Mouse (Mus musculus) CH12.LX (cell line): ENCODE data around the gene St5. TPM values are rescaled to one million over a fixed set of nuclear protein-coding genes. Genes with fewer than 3 reads are reported as not detected.

Experiments used
- DNase-seq: peaks from one replicate; pipeline ENCODE4 v3.0.0-alpha.2; 2013; ENCODE audit errors: extremely low read depth
- H3K27ac ChIP-seq: 2 replicates; pipeline ENCODE4 v1.5.1; 2012; ENCODE audit warnings: low read depth, mild to moderate bottlenecking, control low read depth, moderate library complexity; ENCODE audit not compliant: insufficient read depth
- H3K27me3 ChIP-seq: replicated peaks from 2 replicates; pipeline ENCODE3; 2012; ENCODE audit warnings: inconsistent platforms
- H3K36me3 ChIP-seq, 2 experiments: replicated peaks in 1 of 2; 2 replicates each; pipeline versions ENCODE3 to v1.6.1; 2012; ENCODE audit warnings: inconsistent platforms in 1 of 2, low read length in 1 of 2, mild to moderate bottlenecking in 1 of 2, mixed read lengths in 1 of 2, moderate library complexity in 1 of 2; ENCODE audit not compliant: control insufficient read depth in 1 of 2, insufficient read depth in 1 of 2
- H3K4me1 ChIP-seq, 2 experiments: 2 replicates each; pipeline ENCODE4 v1.6.1; 2012; ENCODE audit warnings: inconsistent platforms in 1 of 2, moderate library complexity in 1 of 2; ENCODE audit not compliant: insufficient read depth in 2 of 2, control insufficient read depth in 1 of 2
- H3K4me2 ChIP-seq: 2 replicates; pipeline ENCODE4 v1.6.1; 2012; ENCODE audit warnings: low read depth, mild to moderate bottlenecking, control low read depth; ENCODE audit not compliant: poor library complexity, insufficient read depth, severe bottlenecking
- H3K4me3 ChIP-seq, 3 experiments: fragments of 150-350 bp in 1 of 3; sonication (generic) in 1 of 3; replicated peaks in 1 of 3; 2 replicates each; pipeline versions ENCODE3 to v1.5.1; 2011 to 2012; ENCODE audit warnings: low read depth in 2 of 3, low read length in 2 of 3, mild to moderate bottlenecking in 2 of 3, moderate library complexity in 2 of 3, control low read depth in 1 of 3, improper control_type of control experiment in 1 of 3, inconsistent platforms in 1 of 3, mixed read lengths in 1 of 3; ENCODE audit not compliant: poor library complexity in 1 of 3
- H3K79me2 ChIP-seq: replicated peaks from 2 replicates; pipeline ENCODE4 v1.6.1; 2012; ENCODE audit warnings: mild to moderate bottlenecking, moderate library complexity; ENCODE audit not compliant: control insufficient read depth, poor library complexity, insufficient read depth, severe bottlenecking; ENCODE audit errors: extremely low read depth
- H3K9ac ChIP-seq: 2 replicates; pipeline ENCODE4 v1.6.1; 2012; ENCODE audit warnings: low read depth, mild to moderate bottlenecking, control low read depth, moderate library complexity; ENCODE audit not compliant: insufficient read depth
- H3K9me3 ChIP-seq: replicated peaks from 2 replicates; pipeline ENCODE3; 2012; ENCODE audit warnings: low read length, inconsistent platforms, mixed read lengths
- BHLHE40 ChIP-seq: IDR thresholded peaks from 2 replicates; pipeline ENCODE4 v1.6.1; 2011; ENCODE audit warnings: mild to moderate bottlenecking, low read depth, low read length, improper control_type of control experiment
- CHD1 ChIP-seq: IDR thresholded peaks from 2 replicates; pipeline ENCODE4 v1.6.1; 2012; ENCODE audit warnings: low read depth, low read length, improper control_type of control experiment, inconsistent platforms
- CTCF ChIP-seq, 2 experiments: IDR thresholded peaks in 1 of 2; conservative IDR thresholded peaks in 1 of 2; 2 replicates each; pipeline ENCODE4 v1.5.1; 2011 to 2012; ENCODE audit warnings: low read depth in 2 of 2, low read length in 2 of 2, improper control_type of control experiment in 1 of 2, inconsistent platforms in 1 of 2, mild to moderate bottlenecking in 1 of 2, moderate library complexity in 1 of 2
- ELF1 ChIP-seq: IDR thresholded peaks from 2 replicates; pipeline ENCODE4 v1.6.1; 2014; ENCODE audit warnings: low read depth, mild to moderate bottlenecking, inconsistent platforms, low read length, improper control_type of control experiment
- EP300 ChIP-seq: IDR thresholded peaks from 2 replicates; pipeline ENCODE4 v1.6.1; 2011; ENCODE audit warnings: low read length, improper control_type of control experiment
- GABPA ChIP-seq: IDR thresholded peaks from 2 replicates; pipeline ENCODE4 v1.6.1; 2012; ENCODE audit warnings: low read depth, low read length, improper control_type of control experiment, inconsistent platforms; ENCODE audit not compliant: insufficient replicate concordance
- HCFC1 ChIP-seq: IDR thresholded peaks from 2 replicates; pipeline ENCODE4 v1.6.1; 2012; ENCODE audit warnings: low read depth, mild to moderate bottlenecking, inconsistent platforms, low read length, improper control_type of control experiment
- IRF4 ChIP-seq: IDR thresholded peaks from 2 replicates; pipeline ENCODE4 v1.6.1; 2014; ENCODE audit warnings: low read depth, mild to moderate bottlenecking, inconsistent platforms, low read length, improper control_type of control experiment
- JUN ChIP-seq: IDR thresholded peaks from 2 replicates; pipeline ENCODE4 v1.6.1; 2011; ENCODE audit warnings: low read depth, mild to moderate bottlenecking, low read length, improper control_type of control experiment, moderate library complexity; ENCODE audit not compliant: insufficient read depth
- JUND ChIP-seq: conservative IDR thresholded peaks from 2 replicates; pipeline ENCODE4 v1.6.1; 2011; ENCODE audit warnings: low read depth, low read length, improper control_type of control experiment
- MAFK ChIP-seq: IDR thresholded peaks from 2 replicates; pipeline ENCODE4 v1.6.1; 2011; ENCODE audit warnings: low read length, improper control_type of control experiment; ENCODE audit not compliant: insufficient replicate concordance
- MAZ ChIP-seq: IDR thresholded peaks from 2 replicates; pipeline ENCODE4 v1.6.1; 2012; ENCODE audit warnings: low read depth, mild to moderate bottlenecking, inconsistent platforms, low read length, improper control_type of control experiment, moderate library complexity
- MEF2A ChIP-seq: IDR thresholded peaks from 2 replicates; pipeline ENCODE4 v1.6.1; 2014; ENCODE audit warnings: low read depth, mild to moderate bottlenecking, inconsistent platforms, low read length, improper control_type of control experiment, borderline replicate concordance
- MXI1 ChIP-seq: IDR thresholded peaks from 2 replicates; pipeline ENCODE4 v1.6.1; 2011; ENCODE audit warnings: mild to moderate bottlenecking, low read depth, low read length, improper control_type of control experiment
- MYC ChIP-seq: IDR thresholded peaks from 2 replicates; pipeline ENCODE4 v1.6.1; 2011; ENCODE audit warnings: low read depth, mild to moderate bottlenecking, improper control_type of control experiment, low read length
- NELFE ChIP-seq: IDR thresholded peaks from 2 replicates; pipeline ENCODE4 v1.6.1; 2011; ENCODE audit warnings: low read depth, low read length, improper control_type of control experiment
- NRF1 ChIP-seq: IDR thresholded peaks from 2 replicates; pipeline ENCODE4 v1.6.1; 2014; ENCODE audit warnings: low read depth, mild to moderate bottlenecking, inconsistent platforms, low read length, improper control_type of control experiment, moderate library complexity
- PAX5 ChIP-seq: IDR thresholded peaks from 2 replicates; pipeline ENCODE4 v1.6.1; 2012; ENCODE audit warnings: low read length, inconsistent platforms, mixed read lengths
- POLR2AphosphoS2 ChIP-seq: IDR thresholded peaks from 2 replicates; pipeline ENCODE4 v1.6.1; 2011; ENCODE audit warnings: low read depth, low read length, improper control_type of control experiment
- RAD21 ChIP-seq: IDR thresholded peaks from 2 replicates; pipeline ENCODE4 v1.6.1; 2011; ENCODE audit warnings: low read depth, mild to moderate bottlenecking, low read length, improper control_type of control experiment, moderate library complexity
- RCOR1 ChIP-seq: conservative IDR thresholded peaks from 2 replicates; pipeline ENCODE4 v1.6.1; 2012; ENCODE audit warnings: low read depth, mild to moderate bottlenecking, inconsistent platforms, low read length, improper control_type of control experiment
- SIN3A ChIP-seq: IDR thresholded peaks from 2 replicates; pipeline ENCODE4 v1.6.1; 2012; ENCODE audit warnings: low read length, improper control_type of control experiment, inconsistent platforms
- TBP ChIP-seq: conservative IDR thresholded peaks from 2 replicates; pipeline ENCODE4 v1.6.1; 2011; ENCODE audit warnings: low read depth, low read length, improper control_type of control experiment
- TCF12 ChIP-seq: IDR thresholded peaks from 2 replicates; pipeline ENCODE4 v1.6.1; 2014; ENCODE audit warnings: low read depth, mild to moderate bottlenecking, inconsistent platforms, low read length, improper control_type of control experiment
- UBTF ChIP-seq: IDR thresholded peaks from 2 replicates; pipeline ENCODE4 v1.6.1; 2012; ENCODE audit warnings: low read depth, mild to moderate bottlenecking, inconsistent platforms, low read length, improper control_type of control experiment, moderate library complexity
- ZC3H11A ChIP-seq: IDR thresholded peaks from 2 replicates; pipeline ENCODE4 v1.6.1; 2012; ENCODE audit warnings: low read depth, mild to moderate bottlenecking, inconsistent platforms, low read length, improper control_type of control experiment
- ZNF384 ChIP-seq: IDR thresholded peaks from 2 replicates; pipeline ENCODE4 v1.6.1; 2012; ENCODE audit warnings: low read depth, low read length, improper control_type of control experiment, inconsistent platforms
- dilution Hi-C: fragments of 300-500 bp; cut with MboI; formaldehyde crosslinking; loops from 2 replicates; pipeline ENCODE4 v1.14.3; 2020; ENCODE audit warnings: low sequenced_read_pairs; ENCODE audit not compliant: extremely low pct_unique_long_range_greater_than_20kb, extremely low pct_ligation_motif_present
- in situ Hi-C: fragments of 300-500 bp; cut with MboI; formaldehyde crosslinking; loops from 3 replicates; pipeline ENCODE4 v1.14.3; 2019; ENCODE audit warnings: low sequenced_read_pairs, low pct_ligation_motif_present, low pct_unique_long_range_greater_than_20kb, mixed read lengths
- polyA plus RNA-seq: library from polyadenylated mRNA; unstranded; fragments of >175 nt; gene quantifications from 2 replicates; pipeline ENCODE4 v1.2.1, GENCODE M21; 2012; ENCODE audit warnings: low read depth; ENCODE audit not compliant: insufficient read length
- total RNA-seq, 2 experiments: library from RNA; depleted of rRNA; stranded (reverse); fragments of 300-350 nt in 1 of 2; fragments of >200 nt in 1 of 2; gene quantifications; 2 replicates each; pipeline ENCODE4 v1.2.3; 2012 to 2014

Gene St5
- total and polyA plus RNA-seq, 3 experiments = 1.3 to 3.4 (median 1.6) TPM

- TF ChIP-seq NELFE (no peak), NRF1 (no peak), MXI1 (no peak), ZNF384 (no peak), UBTF (no peak), TBP (no peak), EP300 (no peak), POLR2AphosphoS2 (no peak), IRF4 (no peak), MAZ (no peak), JUN (no peak), CTCF (conservative IDR thresholded peaks at IDR 0.05 in 1 of 2, IDR thresholded peaks at IDR 0.05 in 1 of 2; ENCODE audit: low read depth in 2 of 2, low read length in 2 of 2) (no peak), JUND (no peak), ELF1 (no peak), RAD21 (no peak), RCOR1 (no peak), CHD1 (no peak), GABPA (no peak), MEF2A (no peak), TCF12 (no peak)
- no peak within 1 kb of the TSS for H3K27ac ChIP-seq
- no peak within 1 kb of the TSS for H3K9ac ChIP-seq
- H3K4me3 ChIP-seq = no peak within 1 kb of the TSS
- no peaks in the 10 kb centered on the region for H3K27me3 ChIP-seq
- dilution Hi-C loops = no loop called here
- H3K9me3 ChIP-seq = peaks cover 3% of the 10 kb centered on the region
- in situ Hi-C loops = no loop called here
- H3K36me3 ChIP-seq = peaks cover 0 to 6% of the 10 kb centered on the region in 2 experiments
- DNase-seq = no peak
- H3K4me1 ChIP-seq = peaks cover 4 to 15% of the 10 kb centered on the region in 2 experiments
- no peak within 1 kb of the TSS for H3K4me2 ChIP-seq
- H3K79me2 ChIP-seq = no peaks in the 10 kb centered on the region
Measured at GRCm38 (mm10) chr7:109723697-109724096, 20.3 kb upstream of the St5 start, which contains the start of gene BC051019. BC051019 (minus strand) TSS chr7:109723850.

- no peak for DNase-seq
- no peak overlapping the region for H3K4me3 ChIP-seq
- in situ Hi-C loops (no loop called here), dilution Hi-C loops (no loop called here)
- H3K27ac ChIP-seq = no peak overlapping the region
- no peaks in the 10 kb centered on the region for H3K27me3 ChIP-seq
- peaks cover 3% of the 10 kb centered on the region for H3K9me3 ChIP-seq
- H3K4me1 ChIP-seq = peaks cover 4 to 15% of the 10 kb centered on the region in 2 experiments
- TF ChIP-seq MAFK (no peak), ELF1 (no peak), NELFE (no peak), TBP (no peak), SIN3A (no peak), TCF12 (no peak), MEF2A (no peak), BHLHE40 (no peak), HCFC1 (no peak), MYC (no peak), UBTF (no peak), GABPA (no peak), MXI1 (no peak), ZC3H11A (no peak), PAX5 (no peak)
- no peaks in the 10 kb centered on the region for H3K79me2 ChIP-seq
- H3K9ac ChIP-seq = no peak overlapping the region
- H3K36me3 ChIP-seq = peaks cover 0 to 6% of the 10 kb centered on the region in 2 experiments
- H3K4me2 ChIP-seq = no peak overlapping the region
Measured at GRCm38 (mm10) chr7:109723114-109723513, 19.7 kb upstream of the St5 start.
